In genomic region chr1:153412663-153413396, GRCm38 (mm10) we compare ENCODE assay signal across 2 mouse cellular contexts. TPM values are rescaled to one million over a fixed set of nuclear protein-coding genes. Genes with fewer than 3 reads are reported as not detected.
"Had no signal": no experiment of that assay in that cellular context is flagged by ENCODE, and none has a peak within 500 bp of the region (broad histone marks: within the 10 kb centered on the region; RNA-seq: fewer than 3 reads in every experiment).

No protein-coding gene starts in this region.

RNA-seq across cellular contexts. Expression of gene Shcbp1l, which starts 12.1 kb away (rescaled TPM):
- polyA plus RNA-seq: large intestine, adult 2 months; small intestine, adult 2 months had no signal
